Mouse (Mus musculus) ovary, adult 18-20 months (tissue): Measurements from ENCODE around the gene Mkln1.
A peak's percentile ranks its signal among the peaks of the same experiment; 100 is the strongest.
"Not testable (repeated sequence)": the region's sequence is repeated elsewhere in the genome, so short reads cannot be mapped to it uniquely, and the experiment has no call there.

ENCODE experiments used
- DNase-seq: peaks from one replicate; pipeline ENCODE4 v3.0.0; 2022; ENCODE audit warnings: low spot score, mixed read lengths

Gene Mkln1

DNA sequence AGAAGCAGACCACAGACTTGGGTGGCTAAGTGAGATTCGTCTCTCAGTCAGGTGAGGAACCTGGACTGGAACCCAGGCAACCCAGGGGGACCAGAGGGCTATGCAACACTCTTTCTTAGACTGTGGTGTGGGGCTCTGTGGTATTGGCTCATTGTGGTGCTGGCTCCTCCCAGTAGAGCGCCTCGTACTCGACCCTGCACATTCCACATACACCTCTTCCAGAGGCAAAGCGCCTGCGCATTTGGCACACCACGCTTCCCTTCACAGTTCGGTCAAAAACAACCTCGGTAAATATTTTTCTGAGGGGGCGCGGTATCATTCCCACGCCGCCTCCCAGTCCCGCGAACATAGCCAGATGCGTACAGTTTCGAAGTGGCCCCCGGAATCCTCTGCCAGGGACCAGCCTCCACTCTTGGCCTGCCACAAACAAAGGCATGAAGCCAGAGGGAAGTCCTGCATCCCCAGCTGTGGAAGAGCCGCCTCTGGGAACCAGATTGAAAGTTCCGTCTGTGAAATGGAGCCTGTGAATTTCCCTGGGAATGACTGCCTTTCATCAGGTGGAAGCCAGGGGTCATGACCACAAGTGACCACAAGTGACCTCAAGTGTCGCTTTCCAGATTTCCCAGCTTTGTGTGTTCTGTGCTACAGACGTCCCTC lies 152.5 kb downstream of the Mkln1 start:
- DNase-seq: no peak

DNA sequence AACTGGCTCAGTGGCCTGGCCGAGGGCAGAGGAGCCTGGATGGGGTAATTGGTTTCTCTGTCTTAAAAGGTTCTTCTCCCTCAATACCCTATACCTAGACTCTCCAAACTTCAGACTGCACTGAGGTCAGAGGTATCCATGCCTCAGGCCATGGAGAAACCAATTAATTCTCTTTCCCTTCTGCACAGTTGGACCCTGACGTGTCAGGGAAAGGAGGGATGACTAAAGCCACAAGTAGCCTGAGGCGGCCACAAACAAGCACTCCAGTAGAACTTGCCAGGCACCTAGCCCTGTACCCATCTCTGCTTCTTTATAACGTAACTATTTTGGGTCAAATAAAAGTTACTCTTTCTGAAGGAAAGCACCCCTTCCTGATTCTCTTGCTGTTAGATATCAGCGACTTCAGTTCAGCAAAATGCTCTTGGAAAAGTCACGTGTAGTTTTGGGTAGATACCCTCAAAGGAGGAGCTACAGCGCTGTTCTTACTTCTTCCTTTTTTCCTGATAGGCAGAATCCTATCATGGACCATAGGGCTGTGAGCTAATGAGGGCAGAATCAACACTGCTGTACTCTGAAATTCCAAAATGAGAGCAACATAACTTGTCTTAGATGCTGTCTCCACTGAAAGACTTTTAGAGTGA lies 158.0 kb downstream of the Mkln1 start:
- DNase-seq: no peak

DNA sequence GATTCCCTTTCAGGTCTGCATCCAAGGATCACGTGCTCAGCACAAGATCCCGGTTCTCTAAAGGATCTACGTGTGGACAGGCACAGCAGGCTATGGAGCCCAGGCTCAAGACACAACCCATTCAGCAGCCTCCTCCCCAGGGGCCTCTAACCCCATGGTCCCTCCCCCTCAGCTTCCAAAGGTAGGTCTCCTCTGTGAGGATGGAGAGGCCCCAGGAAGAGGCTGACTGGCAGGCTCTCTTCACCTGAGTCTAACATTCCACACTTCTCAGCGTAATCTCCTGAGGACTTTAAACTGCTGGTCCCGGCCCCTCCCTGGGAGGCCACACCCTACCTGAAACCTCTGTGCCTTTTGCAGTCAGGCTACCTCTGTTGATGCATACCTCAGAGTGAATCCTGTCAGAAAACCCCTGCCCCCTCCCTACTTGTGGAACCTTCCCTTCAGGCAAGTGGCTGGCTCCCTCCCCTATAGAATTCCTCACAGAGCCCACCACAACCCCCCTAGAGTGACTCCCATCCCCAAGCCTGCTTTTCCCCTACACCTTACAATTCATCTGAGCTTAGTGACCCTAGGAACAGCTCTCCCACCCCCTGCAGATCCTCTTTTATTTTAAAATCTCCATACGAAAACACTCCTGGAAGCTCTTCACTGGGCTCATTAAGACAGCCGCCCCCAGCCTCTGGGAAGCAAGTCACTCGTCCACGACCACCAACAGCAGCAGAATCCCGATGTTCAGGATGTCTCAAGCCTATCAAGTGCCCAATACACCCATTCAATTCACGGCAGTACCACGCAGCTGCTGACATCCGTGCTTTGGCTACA lies 161.8 kb downstream of the Mkln1 start:
- no peak for DNase-seq

DNA sequence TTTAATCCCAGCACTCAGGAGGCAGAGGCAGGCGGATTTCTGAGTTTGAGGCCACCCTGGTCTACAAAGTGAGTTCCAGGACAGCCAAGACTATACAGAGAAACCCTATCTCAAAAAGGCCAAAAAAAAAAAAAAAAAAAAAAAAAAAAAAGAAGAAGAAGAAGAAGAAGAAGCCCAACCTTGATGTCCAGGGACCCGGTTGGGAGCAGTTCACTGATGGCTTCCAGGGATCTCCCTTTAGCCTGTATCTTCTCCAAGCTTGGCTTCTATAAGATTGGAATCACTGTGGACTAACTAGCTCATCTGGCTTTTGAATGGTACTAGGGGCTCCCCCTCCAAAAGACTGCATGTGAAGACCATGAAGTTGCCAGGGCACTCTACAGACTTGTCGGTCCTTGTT lies 163.4 kb downstream of the Mkln1 start:
- DNase-seq: not testable (repeated sequence)

DNA sequence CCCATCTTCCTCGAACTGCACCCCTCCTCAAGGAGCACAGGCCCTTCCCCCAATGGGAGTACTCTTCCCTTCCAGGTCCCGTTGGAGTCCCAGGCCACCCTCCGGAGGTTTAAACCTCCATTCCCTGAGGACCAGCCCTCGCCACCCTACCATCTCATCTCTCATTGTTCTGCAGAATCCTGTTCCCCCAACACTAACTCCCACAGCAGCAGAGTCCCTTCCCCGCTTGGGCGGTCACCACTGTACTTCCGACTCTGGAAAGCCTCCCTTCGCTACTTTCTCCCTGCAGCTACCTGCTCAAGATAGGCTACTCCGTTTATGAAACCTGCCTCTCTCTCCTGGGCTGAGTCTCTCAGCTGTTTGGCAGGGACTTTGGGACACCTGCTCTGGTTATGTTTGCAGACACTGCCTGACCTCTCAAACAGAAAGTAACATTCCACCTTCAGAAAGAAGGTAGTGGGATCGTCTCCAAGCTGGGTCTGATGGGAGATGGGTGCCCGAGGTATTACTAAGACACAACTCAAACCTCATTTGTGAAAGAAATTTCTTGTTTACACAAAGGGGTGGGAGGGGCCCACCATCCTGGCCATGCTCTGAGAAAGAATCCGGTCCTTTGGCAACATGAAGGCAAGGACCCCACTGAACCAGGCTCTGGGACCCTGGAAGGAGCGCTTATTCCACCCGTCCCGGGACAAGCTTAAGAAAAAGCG lies 164.0 kb downstream of the Mkln1 start:
- DNase-seq: no peak

DNA sequence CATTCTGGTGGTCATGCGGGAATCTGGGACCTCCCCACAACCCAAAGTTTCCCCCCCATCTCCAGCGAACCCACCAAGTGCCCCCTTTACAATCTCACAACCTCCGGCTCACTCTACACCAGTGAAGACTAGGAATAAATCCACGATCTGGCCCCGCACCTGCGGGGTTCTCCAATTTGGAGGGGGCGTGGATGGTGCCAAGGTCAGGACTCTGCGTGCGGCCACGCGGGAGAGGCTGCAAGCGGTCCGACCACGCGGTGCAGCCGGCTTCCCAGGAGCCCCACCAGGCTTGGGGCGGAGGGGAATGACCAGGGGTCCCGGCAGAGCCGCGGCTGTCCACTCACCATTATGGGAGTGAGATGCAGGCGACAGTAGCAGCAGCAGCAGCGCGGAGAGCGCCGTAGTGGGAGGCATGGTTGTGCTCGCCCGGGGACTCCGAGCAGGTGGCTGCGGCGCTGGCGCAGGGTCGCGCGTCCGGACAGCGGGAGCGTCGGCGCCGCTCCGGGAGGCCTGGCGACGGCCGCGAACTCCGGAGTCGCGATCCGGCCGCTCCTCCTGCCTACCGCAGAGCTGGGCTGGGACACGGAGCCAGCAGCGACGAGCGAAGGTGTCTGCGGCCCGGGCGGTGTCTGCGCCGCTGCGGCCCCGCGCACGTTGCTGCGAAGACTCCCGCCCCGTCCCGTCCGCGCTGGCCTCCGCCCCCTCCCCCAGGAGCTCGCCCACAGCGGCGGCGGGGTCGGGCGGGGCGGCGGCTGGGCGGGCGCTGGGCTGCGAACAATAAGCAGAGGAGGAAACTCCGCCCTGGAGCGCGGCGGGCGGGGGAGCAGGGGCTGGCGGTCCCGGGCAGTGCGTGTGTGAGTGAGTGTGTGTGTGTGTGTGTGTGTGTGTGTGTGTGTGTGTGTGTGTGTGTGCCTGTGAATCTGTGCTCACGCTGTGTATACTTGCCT lies 165.0 kb downstream of the Mkln1 start, which contains the start of gene Podxl:
Gene Podxl, minus strand, starts transcription at position 747 of the 947 bp plus-strand sequence.
- DNase-seq: peak; percentile 72

DNA sequence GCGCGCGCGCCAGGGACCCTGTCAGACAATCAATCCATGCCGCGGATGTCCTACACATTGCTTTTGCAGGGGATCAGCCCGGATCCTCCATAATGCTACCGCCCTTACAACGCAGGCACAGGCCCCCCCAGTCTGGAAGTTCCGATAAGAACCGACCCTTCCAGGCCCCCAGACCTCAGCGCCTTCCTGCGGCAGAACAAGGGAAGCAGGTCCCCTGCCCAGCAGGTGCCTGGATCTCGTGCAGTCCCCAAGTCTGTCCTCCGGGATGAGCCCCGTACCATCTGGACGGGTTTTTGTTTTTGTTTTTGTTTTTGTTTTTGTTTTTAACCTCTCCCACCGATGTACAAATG lies 165.6 kb downstream of the Mkln1 start:
- no peak for DNase-seq

DNA sequence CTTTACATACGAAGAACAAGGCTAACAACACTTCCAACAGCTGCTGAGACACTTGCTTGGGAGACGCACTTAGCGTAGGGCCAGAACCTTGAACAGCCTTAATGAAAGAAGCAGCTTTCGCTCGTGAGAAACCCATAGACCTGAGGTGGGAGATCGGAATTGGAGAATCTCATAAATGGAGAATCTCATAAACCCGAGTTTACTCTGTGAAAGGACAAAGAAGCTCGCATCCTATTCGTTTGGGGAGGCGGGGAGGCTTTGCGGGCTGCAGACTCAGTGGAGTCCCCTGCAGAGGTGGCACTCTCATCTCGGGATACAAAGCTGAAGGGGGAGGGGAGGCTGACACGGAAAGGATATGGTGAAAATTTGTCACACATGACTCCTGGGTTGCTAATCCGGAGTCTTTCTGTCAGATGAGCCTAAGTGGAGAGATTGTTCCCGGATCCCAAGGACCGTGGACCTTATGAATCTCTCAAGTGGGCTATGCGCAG lies 166.4 kb downstream of the Mkln1 start:
- no peak for DNase-seq
